Mouse (Mus musculus): ENCODE results near the gene Grap.
"Not testable (repeated sequence)": the region's sequence is repeated elsewhere in the genome, so short reads cannot be mapped to it uniquely, and the experiment has no call there.

Gene Grap

DNA sequence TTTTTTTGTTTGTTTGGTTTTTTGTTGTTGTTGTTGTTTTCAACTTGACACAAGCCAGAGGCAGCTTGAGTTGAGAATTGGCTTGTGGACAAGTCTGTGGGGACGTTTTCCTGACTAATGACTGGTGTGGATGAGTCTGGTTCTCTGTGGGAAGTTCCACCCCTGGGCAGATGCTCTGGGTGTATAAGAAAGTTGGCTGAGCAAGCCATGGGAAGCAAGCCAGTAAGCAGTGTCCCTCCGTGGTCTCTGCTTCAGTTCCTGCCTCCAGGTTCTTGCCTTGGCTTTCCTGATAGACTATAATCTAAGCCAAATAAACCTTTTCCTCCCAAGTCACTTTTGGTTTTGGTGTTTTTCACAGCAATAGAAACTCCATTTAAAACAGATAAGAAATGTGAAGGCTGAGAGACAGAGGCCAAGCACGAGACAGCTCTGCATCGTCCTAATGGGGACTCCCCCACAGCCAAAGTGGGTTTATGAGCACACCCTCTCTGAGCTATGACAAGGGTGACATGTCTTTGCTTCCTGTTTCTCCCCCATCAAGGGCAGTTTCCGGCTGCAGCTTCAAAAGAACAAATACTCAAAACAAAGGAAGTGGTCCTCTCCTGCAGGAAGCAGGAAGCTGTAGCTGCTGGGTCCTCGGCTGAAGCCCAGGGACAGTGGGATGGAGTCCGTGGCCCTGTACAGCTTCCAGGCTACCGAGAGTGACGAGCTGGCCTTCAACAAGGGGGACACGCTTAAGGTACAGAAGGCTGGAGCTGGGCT, at the start of gene Grap:
Gene Grap (plus strand): TSS at position 580 of the 762 bp plus-strand sequence.
- no peak for DNase-seq (ENCODE audit: low spot score)

DNA sequence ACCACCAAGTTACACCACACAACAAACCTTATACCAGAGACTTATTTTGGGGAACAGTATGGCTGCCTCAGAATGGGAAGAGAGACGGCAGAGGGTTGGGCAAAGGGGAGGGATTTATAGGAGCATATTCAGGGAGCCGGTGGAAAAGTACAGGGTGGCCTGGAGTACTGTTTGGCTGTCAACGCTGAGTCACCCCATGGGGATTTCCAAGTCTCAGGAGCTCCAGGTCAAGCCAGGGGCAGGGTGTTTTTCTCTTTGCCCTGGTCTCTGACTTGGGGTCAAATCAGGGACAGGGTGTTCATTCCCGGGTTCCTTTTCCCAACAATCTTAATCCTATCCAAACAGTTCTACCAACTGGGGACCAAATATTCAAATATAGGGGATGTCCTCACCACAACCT, 45.0 kb upstream of the Grap start:
- DNase-seq (ENCODE audit: low spot score), result no peak

DNA sequence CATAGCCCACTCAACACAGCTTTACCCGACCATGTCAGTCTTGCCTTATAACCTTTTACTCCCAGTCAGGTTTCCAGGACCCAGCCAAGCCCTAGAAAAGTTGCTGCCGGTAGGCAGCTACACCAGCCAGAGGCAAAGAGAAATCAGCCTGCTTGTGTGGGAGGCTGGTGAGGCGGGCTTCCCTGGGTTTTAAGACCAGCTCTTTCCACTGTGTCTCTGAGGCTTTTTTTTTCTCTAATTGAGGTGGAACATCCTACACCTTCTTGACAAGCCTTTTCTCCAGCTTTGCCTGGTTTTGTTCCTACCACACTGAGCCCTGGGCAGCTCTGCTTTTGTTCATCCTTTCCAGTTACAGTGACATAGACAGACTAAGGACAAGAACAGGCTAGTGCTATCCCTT, 41.9 kb upstream of the Grap start:
- DNase-seq (ENCODE audit: low spot score), result no peak

DNA sequence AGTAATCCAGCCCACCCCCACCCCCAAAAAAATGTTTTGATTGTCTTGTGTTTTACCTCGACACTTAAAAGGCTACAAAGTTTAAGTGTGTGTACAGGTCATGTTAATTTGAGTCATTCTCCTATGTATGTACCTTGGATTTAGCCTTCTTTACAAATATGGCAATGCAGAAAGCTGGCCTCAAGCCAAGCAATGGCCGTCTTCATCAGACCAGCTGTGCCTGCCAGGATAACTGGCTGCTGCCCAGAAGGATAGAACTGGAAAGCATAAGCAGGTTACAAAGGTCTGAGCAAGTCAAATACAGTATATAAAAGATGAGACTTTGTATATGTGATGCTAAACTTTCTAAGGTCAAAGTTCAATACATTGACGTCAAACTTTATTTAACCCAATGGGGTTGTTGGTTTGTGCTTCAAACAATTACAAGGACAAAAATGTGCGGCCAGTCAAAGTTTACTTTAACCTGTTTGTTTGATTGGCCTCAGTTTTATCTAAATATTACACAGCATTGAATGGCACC, 40.9 kb upstream of the Grap start:
- DNase-seq (ENCODE audit: low spot score), result no peak

DNA sequence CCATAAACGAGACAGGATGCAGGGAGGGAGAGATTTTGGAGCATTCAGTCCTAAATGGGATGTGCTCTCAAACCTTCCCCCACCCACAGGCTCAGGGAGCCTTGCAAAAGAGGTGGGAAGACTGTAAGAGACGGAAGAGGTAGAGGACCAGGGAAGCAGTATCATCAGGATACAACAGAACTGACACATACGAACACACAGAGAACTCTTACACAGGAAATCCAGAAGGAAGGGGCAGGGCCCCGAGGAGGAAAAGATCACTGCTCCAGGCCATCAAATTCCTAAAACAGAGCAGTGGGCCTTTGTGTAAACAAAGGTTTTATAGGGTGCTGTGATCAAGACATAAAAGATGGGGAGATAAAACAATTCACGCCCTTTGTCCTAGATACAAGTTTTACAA, 38.7 kb upstream of the Grap start:
- DNase-seq (ENCODE audit: low spot score), result no peak

DNA sequence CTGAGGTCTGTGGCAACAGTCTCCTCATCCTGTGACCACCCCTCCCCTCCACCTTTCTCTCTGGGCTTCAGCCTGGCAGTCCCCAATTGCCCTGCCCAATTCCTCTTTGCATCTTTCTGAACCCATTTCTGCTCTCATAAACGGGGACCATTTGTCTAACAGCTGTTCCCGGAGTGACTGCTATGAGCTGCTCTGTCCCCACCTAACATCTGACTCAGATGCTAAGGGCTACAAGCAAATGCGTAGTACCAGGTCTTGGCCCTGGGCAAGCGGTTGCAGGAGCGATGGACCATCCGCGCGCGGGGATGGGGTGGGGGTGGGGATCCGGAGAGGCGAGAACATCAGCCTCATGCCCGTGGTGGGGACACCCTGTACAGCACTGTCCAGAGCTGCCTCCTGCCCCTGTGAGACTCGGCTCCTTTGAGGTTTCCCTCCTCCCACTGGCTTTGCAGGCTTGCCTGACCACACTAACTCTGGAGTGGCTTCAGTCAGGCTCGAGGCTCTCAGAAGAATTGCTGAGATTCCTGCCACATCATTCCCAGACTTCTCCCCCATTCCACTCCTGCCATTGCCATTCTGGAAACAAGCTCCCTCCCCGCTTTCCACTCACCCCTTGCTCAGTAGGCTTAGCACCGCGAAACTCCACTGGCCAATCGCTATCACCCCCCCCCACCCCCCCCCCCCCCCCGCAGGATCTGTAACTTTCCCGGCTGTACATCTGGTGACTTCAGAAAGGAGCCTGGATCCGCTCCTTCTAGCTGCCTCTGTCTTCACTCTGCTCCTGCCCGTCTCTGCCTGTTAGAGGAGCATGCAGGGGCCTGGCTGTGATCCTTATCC, 37.2 kb upstream of the Grap start:
- no peak for DNase-seq (ENCODE audit: low spot score)

DNA sequence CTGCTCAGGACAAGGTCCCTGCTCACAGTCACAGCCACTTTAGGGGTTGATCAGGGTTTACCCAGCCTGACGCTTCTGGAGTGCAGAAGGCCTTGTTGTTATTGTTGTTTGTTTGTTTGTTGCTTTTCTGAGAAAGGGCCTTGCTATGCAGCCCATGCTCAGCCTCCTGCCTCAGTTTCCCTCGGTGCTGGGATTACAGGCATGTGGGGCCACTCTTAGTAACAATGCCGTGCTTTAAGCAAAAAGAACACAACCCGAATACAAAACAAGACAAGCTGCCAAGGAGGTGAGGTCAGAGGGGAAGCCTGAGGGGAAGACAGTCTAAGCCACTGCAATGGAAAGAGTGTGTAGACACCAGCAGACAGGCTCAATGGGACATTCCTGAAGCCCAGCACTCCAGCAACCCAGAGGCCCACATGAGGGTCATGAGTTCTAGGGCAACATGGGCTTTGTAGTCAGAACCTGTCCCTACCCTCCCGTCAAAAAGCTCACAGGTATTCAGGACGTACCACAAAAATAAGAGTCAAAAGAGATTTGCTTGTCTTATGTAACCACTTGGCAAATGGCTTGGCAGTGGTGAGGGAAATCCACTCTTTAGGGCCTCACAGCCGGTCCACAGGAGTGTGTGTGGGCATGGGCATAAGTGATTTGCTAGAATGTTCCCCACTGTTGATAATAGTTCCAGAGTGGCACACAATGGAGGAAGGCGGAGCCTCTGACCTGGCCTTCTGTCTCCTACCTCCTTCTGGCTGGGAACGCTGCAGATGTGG, 36.4 kb upstream of the Grap start:
- no peak for DNase-seq (ENCODE audit: low spot score)

DNA sequence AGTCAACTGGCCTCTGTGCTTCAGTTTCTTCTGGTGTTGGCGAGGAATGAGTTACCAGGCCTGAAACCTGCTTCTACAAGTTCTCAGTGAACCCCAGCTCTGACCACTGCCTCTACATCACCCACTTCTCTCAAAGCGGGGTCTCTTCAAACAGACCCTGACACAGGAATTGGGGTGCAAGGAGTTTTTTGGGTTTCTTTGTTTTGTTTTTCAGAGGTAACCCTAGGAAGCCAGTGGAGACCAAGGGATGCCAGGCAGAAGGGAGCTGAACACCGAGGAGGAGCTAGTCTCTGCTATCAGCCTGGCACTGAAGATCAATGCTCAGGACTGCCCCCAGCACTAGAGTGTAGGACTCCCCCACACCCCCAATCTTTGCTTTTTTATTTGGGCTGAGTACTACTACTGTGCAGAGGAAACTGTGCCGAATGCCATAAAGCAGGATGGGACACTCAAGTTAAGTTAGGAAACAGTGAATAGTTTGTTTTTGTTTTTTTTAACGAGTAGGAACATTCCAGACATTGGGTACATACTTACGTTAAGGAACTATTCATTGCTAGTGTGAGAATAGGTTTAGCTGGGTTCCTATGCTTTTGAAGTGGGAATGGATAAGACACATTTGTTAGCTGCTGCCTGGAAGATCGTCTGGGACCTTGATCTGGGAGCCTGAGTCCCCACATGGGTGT, 35.6 kb upstream of the Grap start:
- DNase-seq (ENCODE audit: low spot score), result no peak

DNA sequence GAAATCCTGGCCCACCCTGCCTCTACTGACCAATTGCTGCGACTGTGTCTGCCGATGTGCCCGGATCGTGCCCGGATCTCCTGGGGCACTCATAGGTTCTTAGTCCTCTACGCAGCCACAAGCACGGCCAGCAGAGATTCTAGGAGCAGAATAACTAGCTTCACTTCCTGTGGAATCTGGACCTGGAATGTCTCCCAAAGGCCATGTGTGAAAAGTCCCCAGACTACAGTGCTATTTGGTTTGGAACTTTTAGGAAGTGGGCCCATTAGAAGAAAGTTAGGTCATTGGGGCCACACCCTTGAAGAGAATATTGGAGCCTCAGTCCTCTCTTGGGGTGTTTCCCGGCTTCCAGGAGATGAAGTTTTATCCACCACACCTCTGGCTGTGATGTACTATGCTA, 34.9 kb upstream of the Grap start:
- no peak for DNase-seq (ENCODE audit: low spot score)

DNA sequence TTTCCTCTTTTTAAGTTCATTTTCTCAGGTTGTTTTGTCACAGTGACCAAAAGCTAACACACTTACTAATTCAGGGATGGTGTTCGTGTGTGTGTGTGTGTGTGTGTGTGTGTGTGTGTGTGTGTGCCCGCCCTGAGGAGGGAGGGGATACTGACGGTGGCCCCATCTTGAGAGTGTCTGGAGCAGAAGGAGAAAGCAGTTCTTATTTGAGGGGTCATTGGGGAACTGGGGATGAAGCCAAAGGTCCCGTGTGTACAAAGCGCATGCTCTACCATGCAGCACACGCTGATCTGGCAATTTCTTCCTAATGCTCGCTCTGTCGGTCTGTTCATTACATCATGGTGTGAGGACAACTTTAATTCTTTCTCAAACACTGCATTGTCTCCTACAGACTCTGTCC, 34.5 kb upstream of the Grap start:
- DNase-seq (ENCODE audit: low spot score), result no peak

DNA sequence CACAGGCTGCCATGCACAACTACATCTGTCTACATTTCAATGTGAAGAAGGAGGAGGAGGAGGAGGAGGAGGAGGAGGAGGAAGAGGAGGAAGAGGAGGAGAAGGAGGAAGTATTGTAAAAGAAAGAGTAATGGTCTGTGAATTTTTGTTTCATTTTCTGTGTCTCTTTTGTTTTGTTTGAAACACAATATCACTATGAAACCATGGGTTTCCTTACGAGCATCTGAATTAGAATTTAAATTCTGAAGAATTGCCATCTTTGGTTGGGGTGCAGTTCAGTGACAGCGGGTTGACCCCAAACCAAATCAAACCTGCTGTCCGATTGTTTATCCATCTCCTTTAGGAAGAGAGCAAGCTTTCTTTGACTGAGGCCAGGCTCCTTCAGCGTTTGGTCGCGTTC, 33.7 kb upstream of the Grap start:
- DNase-seq (ENCODE audit: low spot score), result no peak

DNA sequence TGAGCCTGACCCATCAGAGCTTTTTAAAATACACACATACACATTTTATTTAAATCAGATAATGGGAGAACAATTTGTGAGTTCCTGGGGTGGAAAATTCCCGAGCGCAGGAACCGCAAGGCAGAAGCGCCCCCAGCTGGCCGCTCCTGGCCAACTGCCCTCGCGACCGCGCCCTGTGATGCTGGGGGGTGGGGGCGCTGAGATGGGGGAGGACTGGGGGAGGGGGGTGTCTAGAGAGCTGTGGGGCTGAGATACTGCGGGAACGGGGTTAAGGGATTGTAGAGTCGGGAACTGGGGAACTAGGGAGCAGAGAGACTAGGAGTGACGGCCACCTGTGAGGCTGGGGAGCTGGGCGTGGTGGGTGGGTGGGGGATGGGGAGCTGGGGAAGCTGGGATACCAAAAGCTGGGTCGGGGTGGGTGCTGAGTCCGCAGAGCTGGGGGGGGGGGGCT, 33.2 kb upstream of the Grap start:
- no peak for DNase-seq (ENCODE audit: low spot score)

DNA sequence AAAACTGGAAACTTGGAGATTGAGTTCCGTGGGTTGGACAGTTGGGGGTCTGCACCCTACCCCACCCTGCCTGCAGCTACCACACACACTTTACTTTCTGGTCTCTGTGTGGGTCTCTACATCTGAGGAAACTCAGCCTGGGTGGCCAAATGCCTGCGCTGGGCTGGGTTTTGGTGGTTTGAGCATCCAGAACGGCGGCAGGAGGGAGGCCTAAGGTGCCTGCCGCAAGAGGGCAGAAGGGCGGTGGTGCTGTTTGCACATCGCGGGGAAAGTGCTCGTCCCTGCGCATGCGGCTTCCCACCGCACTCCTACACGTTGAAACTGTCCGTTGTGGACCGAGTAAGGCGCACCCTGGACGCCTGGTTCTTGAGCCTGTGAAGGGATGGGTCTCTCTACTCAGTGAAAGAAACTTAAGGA, 32.8 kb upstream of the Grap start:
- DNase-seq (ENCODE audit: low spot score), result peak; percentile 71

DNA sequence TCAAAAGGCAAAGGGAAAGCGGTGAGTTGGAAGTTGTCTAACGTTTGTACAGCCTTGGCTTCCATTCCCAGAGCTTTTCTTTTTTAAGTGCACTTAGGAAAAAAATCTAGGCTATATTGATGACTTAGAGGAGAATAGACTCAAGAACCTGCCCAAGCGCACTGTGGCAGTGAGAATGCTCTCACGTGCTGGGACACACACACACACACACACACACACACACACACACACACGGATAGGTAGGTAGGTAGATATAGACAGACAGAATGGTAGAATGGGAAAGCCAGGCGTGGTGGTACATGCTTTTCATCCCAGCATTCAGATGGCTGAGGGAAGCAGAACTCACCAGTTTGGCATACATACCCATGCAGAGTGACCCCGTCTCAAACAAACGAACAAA, 32.3 kb upstream of the Grap start:
- no peak for DNase-seq (ENCODE audit: low spot score)

DNA sequence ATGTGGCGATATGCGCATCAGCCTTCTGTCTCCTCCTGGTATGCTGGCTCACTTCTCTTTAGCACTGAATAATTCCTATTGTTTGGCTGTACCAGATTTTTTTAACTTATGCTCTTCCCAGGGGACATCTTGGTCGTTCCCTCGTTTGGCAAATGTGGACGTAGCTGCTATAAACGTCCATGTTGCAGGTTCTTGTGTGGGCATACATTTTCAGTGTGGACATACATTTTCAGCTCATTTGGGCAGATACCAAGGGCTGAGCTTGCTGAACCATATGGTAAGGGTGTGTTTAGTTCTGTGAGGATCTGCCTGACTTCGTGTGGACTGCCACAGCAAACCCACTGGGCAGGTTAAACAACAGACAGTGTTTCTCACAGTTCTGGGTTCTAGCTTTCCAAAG, 27.9 kb upstream of the Grap start:
- no peak for DNase-seq (ENCODE audit: low spot score)

DNA sequence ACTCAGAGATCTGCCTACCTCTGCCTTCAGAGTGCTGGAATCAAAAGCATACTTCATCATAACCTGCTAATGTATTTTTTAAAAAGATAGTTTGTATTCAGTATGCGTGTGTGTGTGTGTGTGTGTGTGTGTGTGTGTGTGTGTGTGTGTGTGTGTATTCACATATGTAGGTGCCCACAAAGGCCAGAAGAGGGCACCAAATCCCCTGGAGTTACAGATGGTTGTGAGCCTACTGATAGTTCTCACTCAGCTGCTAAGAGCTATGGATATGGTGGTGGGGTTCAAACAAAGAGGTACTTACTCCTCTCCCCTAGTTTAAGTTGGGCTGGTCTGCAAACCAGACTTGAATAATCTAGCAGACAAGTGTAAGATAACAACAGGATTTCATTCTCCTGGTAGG, 26.6 kb upstream of the Grap start:
- DNase-seq (ENCODE audit: low spot score), result no peak

DNA sequence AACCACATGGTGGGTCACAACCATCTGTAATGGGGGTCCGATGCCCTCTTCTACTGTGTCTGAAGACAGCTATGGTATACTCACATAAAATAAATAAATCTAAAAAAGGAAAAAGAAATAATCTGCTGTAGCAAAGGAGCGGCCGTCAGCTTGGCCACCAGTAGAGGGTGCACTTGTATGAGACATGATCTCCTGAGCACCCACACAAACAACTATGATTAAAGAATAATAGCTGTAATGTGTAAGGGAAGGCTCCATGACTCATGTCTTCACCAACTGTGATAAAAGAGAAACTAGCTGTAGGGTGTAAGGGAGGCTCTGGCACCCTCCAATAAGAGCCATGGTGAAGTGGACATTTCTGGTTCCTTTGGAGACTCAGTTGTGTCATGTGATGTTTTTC, 23.4 kb upstream of the Grap start:
- no peak for DNase-seq (ENCODE audit: low spot score)

DNA sequence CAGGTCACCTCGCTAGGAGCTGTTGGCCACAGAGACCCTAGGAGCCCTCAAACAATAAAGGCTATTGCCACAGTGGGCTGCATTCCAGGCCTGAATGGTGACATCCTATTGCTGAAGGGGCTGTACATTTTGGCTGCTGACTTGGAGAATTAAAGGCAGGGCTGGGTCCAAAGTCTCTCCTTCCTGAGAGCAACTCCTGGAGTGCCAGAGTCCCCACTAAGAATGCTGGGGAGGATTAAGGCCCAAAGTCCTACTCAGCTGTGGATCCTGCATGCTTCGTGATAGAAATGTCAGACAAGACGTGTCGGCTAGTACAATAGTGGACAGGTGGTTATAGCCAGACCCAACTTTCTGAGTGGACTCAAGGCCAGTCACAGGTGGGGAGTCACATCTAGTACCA, 16.8 kb upstream of the Grap start:
- not testable (repeated sequence) for DNase-seq (ENCODE audit: low spot score)

DNA sequence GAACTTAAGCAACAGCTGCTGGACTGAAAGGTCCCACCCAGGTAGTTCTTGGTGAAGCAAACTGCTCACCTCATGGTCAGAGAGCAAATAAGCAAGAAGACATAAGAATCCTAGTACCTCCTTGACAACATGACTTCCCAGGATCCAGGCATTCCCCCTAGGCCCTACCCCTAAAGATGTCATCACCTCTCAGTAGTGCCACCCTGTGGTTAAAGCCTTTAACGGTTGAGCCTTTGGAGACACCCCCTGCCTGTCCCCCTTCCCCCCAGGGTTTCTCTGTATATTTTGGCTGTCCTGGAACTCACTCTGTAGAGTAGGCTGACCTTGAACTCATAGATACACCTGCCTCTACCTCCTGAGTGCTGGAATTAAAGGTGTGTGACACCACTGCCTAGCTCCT, 15.7 kb upstream of the Grap start:
- DNase-seq (ENCODE audit: low spot score), result no peak

DNA sequence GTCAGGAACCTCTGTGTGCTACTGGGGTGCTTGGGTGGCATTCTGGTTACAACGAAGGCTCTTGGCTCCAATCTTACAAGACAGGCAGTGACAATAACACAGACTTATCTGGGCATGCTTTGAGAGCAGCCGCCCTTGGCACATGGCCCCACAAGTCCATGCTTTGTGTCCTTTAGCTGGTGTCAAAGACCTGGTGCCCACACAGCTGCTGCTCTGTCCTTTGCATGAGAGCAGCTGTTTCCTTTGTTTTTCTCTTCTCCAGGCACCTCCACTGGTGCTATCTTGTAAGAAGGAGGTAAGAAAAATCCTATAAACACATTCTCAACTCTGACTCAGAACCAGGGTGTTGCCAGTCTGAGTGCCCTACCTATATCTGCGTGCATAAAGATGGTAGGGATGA, 15.2 kb upstream of the Grap start:
- DNase-seq (ENCODE audit: low spot score), result no peak

DNA sequence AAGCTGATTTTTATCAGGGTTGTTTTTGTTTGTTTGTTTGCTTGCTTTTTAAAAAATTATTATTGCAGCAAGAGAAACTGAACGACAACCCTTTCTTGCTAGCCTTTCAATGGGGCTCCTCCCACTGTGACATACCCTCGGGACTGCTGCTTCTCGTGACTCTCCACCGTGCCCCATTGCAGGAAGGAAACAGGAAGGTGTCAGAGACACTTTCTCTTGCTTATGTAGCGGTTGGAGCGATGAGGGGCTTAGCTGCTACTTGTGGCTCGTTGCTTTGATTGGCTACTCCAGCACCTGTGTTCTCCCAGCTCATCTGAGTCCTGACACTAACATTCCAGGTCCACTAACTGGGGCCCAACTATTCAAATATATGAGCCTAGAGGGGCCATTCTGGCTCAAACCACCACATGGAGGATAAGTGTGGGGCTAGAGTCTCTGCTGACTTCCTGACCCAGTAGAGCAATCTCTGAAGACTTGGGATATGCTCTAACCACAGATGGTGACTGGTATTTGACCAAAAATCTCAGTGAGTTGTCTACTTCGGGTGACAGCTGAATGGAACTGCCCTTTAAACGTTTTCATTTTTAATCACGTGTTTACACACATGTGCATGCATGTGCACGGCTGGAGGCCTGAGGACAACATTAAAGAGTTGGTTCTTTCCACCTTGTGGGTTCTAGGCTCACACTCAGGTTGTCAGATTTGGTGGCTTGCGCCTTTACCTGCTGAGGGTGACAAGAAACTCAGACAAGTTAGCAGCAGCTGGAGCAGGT, 14.1 kb upstream of the Grap start:
- DNase-seq (ENCODE audit: low spot score), result no peak

Measured in ovary, postnatal 10 days (tissue).